Mouse (Mus musculus) liver, embryonic 11.5 days (tissue): ENCODE data around the gene Dhx35. TPM values are rescaled to one million over a fixed set of nuclear protein-coding genes. Genes with fewer than 3 reads are reported as not detected.

Experiments used
- ATAC-seq: fragments of 200-750 bp; cut with Nextera tagmentation; replicated peaks from 2 replicates; pipeline ENCODE4 v1.8.0; 2017; ENCODE audit warnings: moderate number of reproducible peaks, mild to moderate bottlenecking, moderate TSS enrichment, moderate library complexity; ENCODE audit not compliant: low FRiP score
- DNase-seq: peaks from one replicate; pipeline ENCODE4 v3.0.0-alpha.2; 2017; ENCODE audit warnings: low spot score
- H3K27ac ChIP-seq: fragments of 300-500 bp; sonication (generic); 2 replicates; pipeline ENCODE4 v1.5.1; 2014; ENCODE audit warnings: mild to moderate bottlenecking, low read depth, low read length, control low read depth
- H3K27me3 ChIP-seq: fragments of 300-500 bp; sonication (generic); replicated peaks from 2 replicates; pipeline ENCODE4 v1.6.1; 2014; ENCODE audit warnings: low read length, mixed read lengths; ENCODE audit not compliant: control insufficient read depth, insufficient read depth
- H3K36me3 ChIP-seq: fragments of 300-500 bp; sonication (generic); 2 replicates; pipeline ENCODE4 v1.6.1; 2014; ENCODE audit warnings: mild to moderate bottlenecking, low read length, moderate library complexity, mixed read lengths; ENCODE audit not compliant: control insufficient read depth, insufficient read depth
- H3K4me1 ChIP-seq: fragments of 300-500 bp; sonication (generic); replicated peaks from 2 replicates; pipeline ENCODE4 v1.6.1; 2014; ENCODE audit warnings: low read length, mixed read lengths; ENCODE audit not compliant: control insufficient read depth, insufficient read depth
- H3K4me2 ChIP-seq: fragments of 300-500 bp; sonication (generic); 2 replicates; pipeline ENCODE4 v1.6.1; 2014; ENCODE audit warnings: mild to moderate bottlenecking, control low read depth, moderate library complexity
- H3K4me3 ChIP-seq: fragments of 300-500 bp; sonication (generic); 2 replicates; pipeline ENCODE4 v1.5.1; 2014; ENCODE audit warnings: low read depth, low read length, control low read depth
- H3K9ac ChIP-seq: fragments of 300-500 bp; sonication (generic); 2 replicates; pipeline ENCODE4 v1.6.1; 2014; ENCODE audit warnings: low read depth, low read length, control low read depth
- H3K9me3 ChIP-seq: fragments of 300-500 bp; sonication (generic); 2 replicates; pipeline ENCODE4 v1.6.1; 2016; ENCODE audit warnings: low read length, inconsistent platforms, mixed read lengths; ENCODE audit not compliant: control insufficient read depth
- WGBS: fragments of 180-500 bp; shearing (Covaris S2); extraction: QIAGEN DNeasy Blood & Tissue Kit; methylation state at CpG from one replicate; pipeline ENCODE4 v1.1.7; 2014; 5-methylcytosine and 5-hydroxymethylcytosine counted together
- polyA plus RNA-seq: library from polyadenylated mRNA; unstranded; fragments of >200 nt; fragmentation: Nextera tagmentation; extraction: Ambion mirVana; gene quantifications from 2 replicates; pipeline ENCODE4 v1.2.1, GENCODE M21; 2014

The Dhx35 gene
- polyA plus RNA-seq, 1 experiment from 2014 or later, result 11.6 TPM

DNA sequence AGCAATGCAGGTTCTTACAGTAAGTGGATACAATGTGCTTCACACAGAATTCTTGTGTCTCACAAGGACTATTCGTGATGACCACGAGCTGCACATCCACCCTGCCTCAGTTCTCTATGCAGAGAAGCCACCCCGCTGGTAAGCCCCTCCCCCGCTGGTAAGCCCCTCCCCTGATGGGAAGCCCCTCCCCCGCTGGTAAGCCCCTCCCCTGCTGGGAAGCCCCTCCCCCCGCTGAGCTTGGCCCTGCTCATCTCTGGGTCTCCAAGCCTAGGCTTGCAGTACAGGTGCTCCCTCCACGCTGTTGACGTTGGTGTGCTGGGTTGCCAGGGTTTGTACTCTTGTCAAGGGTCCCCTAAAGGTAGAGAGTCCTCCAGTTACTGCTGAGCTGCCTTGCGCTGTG is 54.8 kb downstream of the Dhx35 start:
- 81% methylated on average over 9 of the region's 9 CpGs for WGBS
- no peaks in the 10 kb centered on the region for H3K9me3 ChIP-seq
- no peak overlapping the region for H3K27ac ChIP-seq
- H3K4me2 ChIP-seq, result no peak overlapping the region
- no peak for DNase-seq
- no peak overlapping the region for H3K4me3 ChIP-seq
- H3K9ac ChIP-seq, result no peak overlapping the region
- H3K36me3 ChIP-seq, result peaks cover 5% of the 10 kb centered on the region; the same call in 1 of the 2 replicates
- no peaks in the 10 kb centered on the region for H3K4me1 ChIP-seq
- no peaks in the 10 kb centered on the region for H3K27me3 ChIP-seq
- ATAC-seq, result 0 out of 2 replicates have a peak, but pooled peaks have one; percentile 26

DNA sequence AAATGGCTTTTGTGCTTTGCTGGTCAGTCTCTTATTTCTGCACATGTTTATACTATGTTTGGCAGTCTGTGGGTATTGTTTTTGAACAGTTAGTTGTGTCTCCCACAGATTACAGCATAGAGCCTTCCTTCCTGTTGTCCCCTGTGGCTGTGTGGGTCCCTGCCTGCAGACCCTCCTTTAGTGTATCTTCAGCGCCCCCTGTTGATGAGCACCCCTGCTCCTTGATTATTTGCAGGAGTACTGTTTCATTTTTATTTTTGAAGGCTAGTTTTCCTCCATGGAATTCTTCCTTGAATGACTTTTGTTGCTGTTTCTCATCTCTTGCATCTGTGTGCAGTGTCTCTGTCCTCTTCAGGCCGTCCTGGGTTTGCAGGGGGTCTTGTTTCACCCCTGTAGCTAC is 58.0 kb downstream of the Dhx35 start:
- no peaks in the 10 kb centered on the region for H3K27me3 ChIP-seq
- H3K4me1 ChIP-seq, result no peaks in the 10 kb centered on the region
- no peaks in the 10 kb centered on the region for H3K9me3 ChIP-seq
- no peak overlapping the region for H3K27ac ChIP-seq
- H3K9ac ChIP-seq, result no peak overlapping the region
- no peak overlapping the region for H3K4me3 ChIP-seq
- H3K36me3 ChIP-seq, result peaks cover 3% of the 10 kb centered on the region; the same call in 1 of the 2 replicates
- no peak overlapping the region for H3K4me2 ChIP-seq
- ATAC-seq (no peak), DNase-seq (no peak)
- WGBS, result 44% methylated on average over 2 of the region's 2 CpGs

DNA sequence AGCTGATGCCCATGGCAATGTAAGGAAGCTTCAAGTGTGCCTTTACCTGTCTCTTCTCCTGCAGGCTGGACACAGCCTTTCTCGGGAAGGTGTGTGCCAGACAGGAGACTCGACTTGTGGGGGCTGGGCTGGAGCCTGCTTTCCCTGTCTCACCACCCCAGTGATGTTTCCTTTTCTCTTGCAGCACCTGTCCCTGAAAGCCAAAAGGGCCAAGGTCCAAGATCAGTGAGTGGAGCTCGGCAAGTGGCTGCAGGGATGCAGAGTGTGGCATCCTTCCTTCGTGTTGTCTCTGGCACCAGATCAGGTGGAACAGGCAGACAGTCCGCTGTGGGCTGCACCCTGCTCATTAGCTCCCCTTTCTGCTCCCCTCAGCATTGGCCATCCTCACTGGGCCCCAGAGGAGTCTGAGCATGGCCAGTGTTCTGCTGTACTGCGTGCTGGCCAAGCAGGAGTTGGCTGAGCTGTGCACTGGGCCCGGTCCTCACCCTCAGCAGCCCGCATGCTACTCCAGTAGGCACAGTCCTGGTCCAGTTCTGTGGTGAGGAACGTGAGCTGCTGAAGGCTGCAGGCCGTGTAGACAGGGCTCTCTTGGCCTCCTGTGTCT is 62.4 kb downstream of the Dhx35 start:
- WGBS, result 83% methylated on average over 10 of the region's 10 CpGs
- Histone ChIP-seq H3K27ac (no peak overlapping the region), H3K4me2 (no peak overlapping the region), H3K4me3 (no peak overlapping the region), H3K36me3 (peaks cover 3% of the 10 kb centered on the region; the same call in 1 of the 2 replicates), H3K9me3 (no peaks in the 10 kb centered on the region), H3K27me3 (no peaks in the 10 kb centered on the region), H3K9ac (no peak overlapping the region), H3K4me1 (no peaks in the 10 kb centered on the region)
- DNase-seq (no peak), ATAC-seq (no peak; the same call in 1 of the 2 replicates)

GRCm38 (mm10) chr2:158857579-158857978 is 63.0 kb downstream of the Dhx35 start:
- 88% methylated on average over 15 of the region's 15 CpGs for WGBS
- Histone ChIP-seq H3K4me3 (no peak overlapping the region), H3K9ac (no peak overlapping the region)

DNA sequence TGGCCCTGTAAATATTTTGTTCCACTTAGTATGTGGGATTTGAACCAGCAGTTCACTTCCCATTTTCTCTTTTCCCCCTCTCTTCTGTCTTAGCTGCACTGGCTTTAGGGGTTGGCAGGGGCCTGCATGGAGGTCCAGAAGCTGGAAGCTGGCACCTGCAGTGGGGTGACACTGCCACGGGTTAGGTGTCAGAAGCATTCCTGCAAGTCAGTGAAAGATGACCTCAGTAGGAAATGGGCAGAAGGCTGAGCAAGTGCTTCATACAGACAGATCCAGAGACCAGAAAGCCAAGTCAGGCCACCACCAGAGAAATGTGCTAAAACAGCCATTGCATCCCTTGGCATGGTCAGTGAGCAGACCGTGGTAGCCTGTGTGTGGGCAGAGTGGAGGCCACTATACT is 66.5 kb downstream of the Dhx35 start:
- Histone ChIP-seq H3K27ac (no peak overlapping the region), H3K4me3 (no peak overlapping the region), H3K27me3 (no peaks in the 10 kb centered on the region), H3K9ac (no peak overlapping the region), H3K36me3 (peaks cover 3% of the 10 kb centered on the region; the same call in 1 of the 2 replicates), H3K4me1 (no peaks in the 10 kb centered on the region), H3K9me3 (no peaks in the 10 kb centered on the region), H3K4me2 (no peak overlapping the region)
- WGBS, result 80% methylated on average over 2 of the region's 2 CpGs
- DNase-seq, result no peak
- ATAC-seq, result no peak

More at GRCm38 (mm10) chr2:158857579-158857978, 63.0 kb downstream of the Dhx35 start:
- no peak overlapping the region for H3K4me2 ChIP-seq
- H3K9me3 ChIP-seq, result no peaks in the 10 kb centered on the region
- H3K4me1 ChIP-seq, result no peaks in the 10 kb centered on the region
- H3K27me3 ChIP-seq, result no peaks in the 10 kb centered on the region
- H3K36me3 ChIP-seq, result peaks cover 3% of the 10 kb centered on the region; the same call in 1 of the 2 replicates
- ATAC-seq, result no peak
- no peak for DNase-seq
- H3K27ac ChIP-seq, result no peak overlapping the region

DNA sequence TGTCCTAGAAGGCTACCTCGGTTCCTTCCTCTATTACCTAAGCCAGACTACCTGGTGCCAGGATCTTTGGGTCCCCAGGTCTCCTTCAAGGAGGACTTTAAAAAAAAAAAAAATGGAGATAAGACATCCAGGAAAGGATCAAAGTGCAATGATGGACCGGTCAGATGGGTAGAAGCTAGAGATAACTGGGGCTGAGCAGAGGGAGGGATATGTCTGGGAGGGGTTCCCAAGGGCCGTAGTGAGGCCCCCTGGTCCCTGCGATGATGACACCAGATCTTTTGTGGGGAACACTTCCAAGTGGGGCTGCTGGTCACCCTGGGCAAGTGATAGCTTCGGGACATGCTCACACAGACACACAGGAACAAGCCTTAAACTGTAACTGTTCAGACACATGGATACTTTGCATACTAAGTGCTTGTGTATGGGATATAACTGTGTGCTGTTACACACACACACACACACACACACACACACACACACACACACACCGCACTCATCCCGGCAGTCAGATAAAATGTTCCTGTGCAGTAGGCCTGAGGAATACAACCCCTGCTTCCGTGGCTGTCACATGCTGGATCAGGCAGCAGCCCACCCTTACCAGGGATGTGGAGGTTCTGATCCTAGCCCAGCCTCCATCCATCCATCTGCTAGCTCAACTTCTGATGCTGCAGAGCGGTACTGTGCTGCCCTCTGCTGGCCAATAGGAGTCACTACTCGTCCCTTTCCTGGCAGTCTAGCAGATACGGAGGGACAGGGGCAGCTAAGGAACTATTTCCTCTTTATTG is 68.9 kb downstream of the Dhx35 start:
- Histone ChIP-seq H3K27ac (no peak overlapping the region), H3K9ac (no peak overlapping the region), H3K27me3 (no peaks in the 10 kb centered on the region), H3K4me1 (no peaks in the 10 kb centered on the region), H3K9me3 (no peaks in the 10 kb centered on the region), H3K4me3 (no peak overlapping the region), H3K4me2 (no peak overlapping the region), H3K36me3 (no peaks in the 10 kb centered on the region)
- 48% methylated on average over 11 of the region's 11 CpGs for WGBS
- DNase-seq (peak; percentile 66), ATAC-seq (peak; percentile 38)

- Histone ChIP-seq H3K27ac (no peak overlapping the region), H3K4me3 (no peak overlapping the region), H3K4me2 (no peak overlapping the region), H3K9me3 (no peaks in the 10 kb centered on the region), H3K4me1 (no peaks in the 10 kb centered on the region), H3K27me3 (no peaks in the 10 kb centered on the region), H3K9ac (no peak overlapping the region), H3K36me3 (no peaks in the 10 kb centered on the region)
- WGBS, result 77% methylated on average over 4 of the region's 4 CpGs
- DNase-seq (no peak), ATAC-seq (peak; percentile 26; the same call in 1 of the 2 replicates)
These were observed 69.5 kb downstream of the Dhx35 start for GRCm38 (mm10) chr2:158864126-158864458.

DNA sequence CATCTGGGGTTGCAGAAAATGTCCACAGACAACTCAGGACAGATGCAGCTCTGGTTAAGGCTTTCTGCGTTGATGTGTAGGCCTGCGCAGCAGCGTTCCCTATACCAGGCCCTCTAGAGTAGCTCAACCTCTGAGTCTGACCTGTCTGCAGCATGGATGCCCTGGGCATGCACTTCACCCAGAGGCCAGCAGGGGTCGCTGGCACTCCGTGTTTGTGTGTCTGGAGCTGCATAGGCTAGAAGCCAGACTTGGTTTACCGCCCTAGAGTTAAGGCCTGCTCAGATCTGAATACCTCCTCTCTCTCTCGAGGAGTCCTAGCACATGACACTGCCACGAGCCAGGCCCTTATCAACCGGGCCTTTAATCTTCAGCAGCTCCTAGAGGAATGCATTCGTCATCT is 70.8 kb downstream of the Dhx35 start:
- no peaks in the 10 kb centered on the region for H3K27me3 ChIP-seq
- no peaks in the 10 kb centered on the region for H3K9me3 ChIP-seq
- DNase-seq, result peak; percentile 83
- peak; percentile 59; the same call in 1 of the 2 replicates for ATAC-seq
- no peak overlapping the region for H3K4me2 ChIP-seq
- H3K9ac ChIP-seq, result no peak overlapping the region
- no peaks in the 10 kb centered on the region for H3K4me1 ChIP-seq
- WGBS, result 20% methylated on average over 10 of the region's 10 CpGs
- no peak overlapping the region for H3K4me3 ChIP-seq
- no peaks in the 10 kb centered on the region for H3K36me3 ChIP-seq
- H3K27ac ChIP-seq, result no peak overlapping the region

DNA sequence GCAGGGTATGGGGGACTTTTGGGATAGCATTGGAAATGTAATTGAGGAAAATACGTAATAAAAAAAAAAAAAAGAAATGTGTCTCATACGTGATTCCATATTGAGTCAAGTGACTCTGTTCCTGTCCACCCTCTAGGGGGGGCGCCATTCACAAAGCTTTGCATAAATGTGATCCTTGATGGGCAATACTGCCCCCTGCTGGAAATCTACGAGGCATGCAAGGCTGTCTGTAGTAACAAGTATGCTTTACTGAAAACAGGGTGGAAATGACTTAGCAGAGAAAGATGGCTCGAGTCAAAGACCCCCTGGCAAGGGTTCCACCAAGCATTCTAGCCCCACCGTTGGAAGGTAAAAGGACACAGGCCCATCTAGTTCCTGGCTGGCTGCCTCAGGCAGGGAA is 92.0 kb downstream of the Dhx35 start:
- H3K4me2 ChIP-seq, result no peak overlapping the region
- WGBS, result 45% methylated on average over 6 of the region's 6 CpGs
- DNase-seq, result no peak

More for the DNA sequence above, 92.0 kb downstream of the Dhx35 start:
- Histone ChIP-seq H3K36me3 (no peaks in the 10 kb centered on the region), H3K9me3 (no peaks in the 10 kb centered on the region), H3K9ac (no peak overlapping the region), H3K4me3 (no peak overlapping the region), H3K27me3 (no peaks in the 10 kb centered on the region), H3K4me1 (no peaks in the 10 kb centered on the region), H3K27ac (no peak overlapping the region)
- no peak for ATAC-seq
